Mouse (Mus musculus): Measurements from ENCODE around the gene Srebf2. TPM values are rescaled to one million over a fixed set of nuclear protein-coding genes. Genes with fewer than 3 reads are reported as not detected.

Srebf2 gene
- polyA plus RNA-seq, 1 experiment from 2014 or later = 105 TPM

DNA sequence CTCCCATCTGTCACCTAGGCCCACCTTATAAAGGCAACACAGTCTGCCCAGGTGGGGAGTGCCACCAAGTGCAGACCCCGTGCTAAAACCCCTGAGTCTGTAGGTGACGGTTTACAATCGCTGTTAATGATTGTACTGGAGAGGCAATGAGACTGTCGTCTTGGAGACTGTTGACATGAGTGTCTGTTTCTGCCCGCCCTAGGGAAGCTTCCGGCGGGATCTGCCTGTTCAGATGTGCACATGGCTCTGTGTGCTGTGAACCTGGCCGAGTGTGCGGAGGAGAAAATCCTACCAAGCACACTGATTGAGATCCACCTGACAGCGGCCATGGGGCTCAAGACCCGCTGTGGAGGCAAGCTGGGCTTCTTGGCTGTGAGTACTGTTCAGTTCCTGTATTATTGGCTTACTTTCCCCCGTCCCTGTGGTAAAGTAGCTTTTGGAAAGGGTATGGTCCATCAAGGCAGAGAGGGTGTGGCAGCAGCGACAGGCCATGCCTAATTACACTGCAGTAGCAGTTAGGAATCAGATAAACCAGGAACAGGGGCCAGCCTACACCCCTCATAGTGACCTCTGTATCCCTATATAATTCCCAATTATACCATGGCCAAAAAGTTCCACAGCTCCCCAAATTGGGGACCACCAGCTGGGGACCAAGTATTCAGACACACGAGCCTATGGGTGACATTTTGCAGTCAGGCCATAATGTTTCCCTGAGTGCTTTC, 38.2 kb downstream of the Srebf2 start:
- no peak for ATAC-seq (ENCODE audit: low read depth)
- Histone ChIP-seq H3K9ac (ENCODE audit: low read length) (no peak overlapping the region), H3K27ac (ENCODE audit: low read length) (no peak overlapping the region), H3K9me3 (ENCODE audit: control insufficient read depth, low read length) (peaks cover 10% of the 10 kb centered on the region), H3K4me1 (replicated peaks; ENCODE audit: control insufficient read depth, insufficient read depth, low read length) (no peaks in the 10 kb centered on the region), H3K4me2 (ENCODE audit: low read depth, low read length) (no peak overlapping the region), H3K36me3 (ENCODE audit: control insufficient read depth, insufficient read depth, low read length) (peaks cover 58% of the 10 kb centered on the region), H3K4me3 (ENCODE audit: low read length) (no peak overlapping the region), H3K27me3 (ENCODE audit: control insufficient read depth, insufficient read depth, low read depth, low read length) (no peaks in the 10 kb centered on the region)
- 81% methylated on average over 14 of the region's 14 CpGs for WGBS

DNA sequence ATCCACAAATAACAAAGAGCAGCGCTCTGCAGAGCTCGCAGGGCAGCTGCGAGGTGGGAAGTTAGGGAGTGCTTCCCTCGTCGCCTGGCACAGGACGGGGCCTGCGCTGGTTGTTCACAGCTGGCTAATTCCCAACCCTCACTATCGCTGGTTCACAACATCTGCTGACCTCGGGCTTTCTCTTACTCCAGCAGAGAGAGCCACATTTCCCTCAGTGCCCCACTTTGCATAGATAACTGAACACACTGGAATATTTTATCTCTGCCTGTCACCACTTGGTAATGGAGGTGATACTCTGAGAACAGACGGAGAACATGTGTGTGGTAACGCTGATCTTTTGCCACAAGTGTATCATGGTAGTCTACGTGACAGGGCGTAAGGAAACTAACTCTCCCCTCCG, 39.1 kb downstream of the Srebf2 start:
- no peaks in the 10 kb centered on the region for H3K27me3 ChIP-seq (ENCODE audit: control insufficient read depth, insufficient read depth, low read depth, low read length)
- H3K36me3 ChIP-seq (ENCODE audit: control insufficient read depth, insufficient read depth, low read length) = peaks cover 56% of the 10 kb centered on the region
- no peak overlapping the region for H3K4me3 ChIP-seq (ENCODE audit: low read length)
- peaks cover 10% of the 10 kb centered on the region for H3K9me3 ChIP-seq (ENCODE audit: control insufficient read depth, low read length)
- H3K27ac ChIP-seq (ENCODE audit: low read length) = no peak overlapping the region
- no peak overlapping the region for H3K4me2 ChIP-seq (ENCODE audit: low read depth, low read length)
- ATAC-seq (ENCODE audit: low read depth) = peak; percentile 29; the same call in 1 of the 2 replicates
- no peaks in the 10 kb centered on the region for H3K4me1 ChIP-seq (replicated peaks; ENCODE audit: control insufficient read depth, insufficient read depth, low read length)
- H3K9ac ChIP-seq (ENCODE audit: low read length) = no peak overlapping the region
- WGBS = 68% methylated on average over 14 of the region's 14 CpGs

DNA sequence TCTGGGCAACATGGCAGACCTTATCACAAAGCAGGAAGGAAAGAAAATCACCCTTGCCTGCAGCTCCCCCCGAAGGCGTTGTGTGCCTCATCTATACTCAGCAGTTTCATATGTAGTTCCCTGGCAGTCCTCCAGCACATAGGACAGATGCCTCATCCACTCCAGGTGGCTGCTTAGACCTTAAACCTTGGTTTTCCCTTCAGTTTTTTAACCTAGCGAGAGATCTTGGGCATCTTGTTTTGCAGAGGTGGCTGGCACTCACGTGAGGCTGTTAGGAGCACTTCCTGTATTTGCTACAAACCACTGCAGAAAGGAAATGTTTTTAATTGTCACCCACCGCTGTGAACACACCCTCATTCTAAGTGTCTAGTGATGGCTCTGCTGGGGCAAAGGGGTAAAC, 40.0 kb downstream of the Srebf2 start:
- no peak overlapping the region for H3K4me3 ChIP-seq (ENCODE audit: low read length)
- peaks cover 49% of the 10 kb centered on the region for H3K36me3 ChIP-seq (ENCODE audit: control insufficient read depth, insufficient read depth, low read length)
- no peak overlapping the region for H3K27ac ChIP-seq (ENCODE audit: low read length)

DNA sequence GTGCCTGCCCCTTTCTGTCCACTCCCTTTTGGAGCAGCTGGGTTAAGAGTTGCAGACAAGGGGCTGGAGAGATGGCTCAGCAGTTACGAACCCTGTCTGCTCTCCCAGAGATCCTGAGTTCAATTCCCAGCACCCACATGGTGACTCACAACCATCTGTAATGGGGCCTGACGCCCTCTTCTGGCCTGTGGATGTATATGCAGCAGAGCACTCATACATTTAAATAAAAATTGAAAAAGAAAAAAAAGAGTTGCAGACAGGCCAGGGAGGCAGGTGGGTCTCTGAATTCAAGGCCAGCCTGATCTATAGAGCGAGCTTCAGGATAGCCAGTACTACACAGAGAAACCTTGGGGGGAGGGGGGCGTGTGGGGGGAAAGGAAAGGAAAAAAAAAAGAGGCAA, 40.4 kb downstream of the Srebf2 start:
- Histone ChIP-seq H3K9ac (ENCODE audit: low read length) (no peak overlapping the region), H3K4me2 (ENCODE audit: low read depth, low read length) (no peak overlapping the region), H3K36me3 (ENCODE audit: control insufficient read depth, insufficient read depth, low read length) (peaks cover 47% of the 10 kb centered on the region), H3K4me3 (ENCODE audit: low read length) (no peak overlapping the region), H3K27ac (ENCODE audit: low read length) (no peak overlapping the region), H3K27me3 (ENCODE audit: control insufficient read depth, insufficient read depth, low read depth, low read length) (no peaks in the 10 kb centered on the region), H3K4me1 (replicated peaks; ENCODE audit: control insufficient read depth, insufficient read depth, low read length) (no peaks in the 10 kb centered on the region), H3K9me3 (ENCODE audit: control insufficient read depth, low read length) (peaks cover 5% of the 10 kb centered on the region)
- ATAC-seq (ENCODE audit: low read depth) = no peak
- 81% methylated on average over 4 of the region's 4 CpGs for WGBS

More for the DNA sequence above, 40.0 kb downstream of the Srebf2 start:
- WGBS = 78% methylated on average over 5 of the region's 5 CpGs
- H3K9ac ChIP-seq (ENCODE audit: low read length) = no peak overlapping the region
- H3K9me3 ChIP-seq (ENCODE audit: control insufficient read depth, low read length) = peaks cover 9% of the 10 kb centered on the region
- H3K4me2 ChIP-seq (ENCODE audit: low read depth, low read length) = no peak overlapping the region
- no peaks in the 10 kb centered on the region for H3K27me3 ChIP-seq (ENCODE audit: control insufficient read depth, insufficient read depth, low read depth, low read length)
- no peak for ATAC-seq (ENCODE audit: low read depth)
- H3K4me1 ChIP-seq (replicated peaks; ENCODE audit: control insufficient read depth, insufficient read depth, low read length) = no peaks in the 10 kb centered on the region

DNA sequence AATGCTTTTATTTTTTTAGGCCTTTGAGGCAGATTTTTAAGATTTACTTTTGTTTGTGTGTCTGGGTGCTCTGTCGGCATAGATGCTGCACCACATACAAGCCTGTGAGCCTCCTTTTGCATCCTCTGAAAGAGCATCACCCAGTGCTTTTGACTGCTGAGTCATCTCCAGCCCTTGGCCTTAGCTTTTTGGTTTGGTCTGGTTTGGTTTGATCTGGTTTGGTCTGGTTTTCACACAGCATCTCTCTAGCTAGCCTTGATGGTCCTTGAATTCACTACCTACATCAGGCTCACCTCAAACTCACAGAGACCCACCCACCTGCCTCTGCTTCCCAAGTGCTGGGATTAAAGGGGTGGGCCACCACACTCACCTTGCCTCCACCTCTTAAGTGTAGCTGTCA, 40.9 kb downstream of the Srebf2 start:
- no peak overlapping the region for H3K4me2 ChIP-seq (ENCODE audit: low read depth, low read length)
- peaks cover 48% of the 10 kb centered on the region for H3K36me3 ChIP-seq (ENCODE audit: control insufficient read depth, insufficient read depth, low read length)
- ATAC-seq (ENCODE audit: low read depth) = no peak
- no peak overlapping the region for H3K27ac ChIP-seq (ENCODE audit: low read length)
- H3K9ac ChIP-seq (ENCODE audit: low read length) = no peak overlapping the region
- WGBS = 96% methylated on average over 1 of the region's 1 CpGs
- H3K27me3 ChIP-seq (ENCODE audit: control insufficient read depth, insufficient read depth, low read depth, low read length) = no peaks in the 10 kb centered on the region
- no peak overlapping the region for H3K4me3 ChIP-seq (ENCODE audit: low read length)
- no peaks in the 10 kb centered on the region for H3K4me1 ChIP-seq (replicated peaks; ENCODE audit: control insufficient read depth, insufficient read depth, low read length)
- H3K9me3 ChIP-seq (ENCODE audit: control insufficient read depth, low read length) = peaks cover 4% of the 10 kb centered on the region

DNA sequence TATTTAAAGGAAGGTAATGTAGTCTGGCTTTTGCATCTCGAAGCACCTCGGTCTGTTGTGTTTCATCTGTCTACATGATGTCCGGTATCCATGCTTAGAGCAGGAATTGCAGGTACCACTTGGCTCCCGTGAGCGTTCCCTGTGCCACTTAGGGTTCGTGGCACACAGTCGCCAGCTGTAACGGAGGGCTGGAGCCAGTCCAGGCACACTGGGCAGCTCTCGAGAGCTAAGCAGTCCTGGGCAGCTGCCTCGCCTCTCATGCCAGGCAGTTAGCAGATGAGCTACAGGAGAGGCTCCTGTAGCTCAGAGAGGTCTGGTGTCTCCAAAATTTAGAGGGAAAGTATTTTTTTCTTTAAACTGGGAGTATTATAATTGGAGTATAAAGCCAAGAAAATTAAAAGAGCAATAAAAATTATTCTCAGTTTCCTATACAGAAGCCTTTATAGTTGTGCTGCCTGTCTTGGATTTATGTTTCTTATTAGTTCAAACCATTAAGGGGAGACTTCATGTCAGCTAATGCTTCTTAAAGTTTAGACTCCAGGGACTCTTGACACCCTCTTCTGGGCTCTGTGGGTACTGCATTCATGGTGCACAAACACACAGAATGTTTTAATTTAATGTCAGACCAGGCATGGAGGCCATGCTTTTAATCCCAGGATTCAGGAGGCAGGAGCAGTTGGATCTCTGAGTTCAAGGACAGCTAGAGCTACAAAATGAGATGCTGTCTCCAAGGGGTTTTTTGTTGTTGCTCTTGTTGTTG, 41.7 kb downstream of the Srebf2 start:
- no peaks in the 10 kb centered on the region for H3K4me1 ChIP-seq (replicated peaks; ENCODE audit: control insufficient read depth, insufficient read depth, low read length)
- peaks cover 45% of the 10 kb centered on the region for H3K36me3 ChIP-seq (ENCODE audit: control insufficient read depth, insufficient read depth, low read length)
- no peak overlapping the region for H3K4me2 ChIP-seq (ENCODE audit: low read depth, low read length)
- H3K9me3 ChIP-seq (ENCODE audit: control insufficient read depth, low read length) = peaks cover 4% of the 10 kb centered on the region
- ATAC-seq (ENCODE audit: low read depth) = no peak
- H3K4me3 ChIP-seq (ENCODE audit: low read length) = no peak overlapping the region
- no peak overlapping the region for H3K9ac ChIP-seq (ENCODE audit: low read length)
- no peaks in the 10 kb centered on the region for H3K27me3 ChIP-seq (ENCODE audit: control insufficient read depth, insufficient read depth, low read depth, low read length)
- 96% methylated on average over 10 of the region's 10 CpGs for WGBS
- no peak overlapping the region for H3K27ac ChIP-seq (ENCODE audit: low read length)

DNA sequence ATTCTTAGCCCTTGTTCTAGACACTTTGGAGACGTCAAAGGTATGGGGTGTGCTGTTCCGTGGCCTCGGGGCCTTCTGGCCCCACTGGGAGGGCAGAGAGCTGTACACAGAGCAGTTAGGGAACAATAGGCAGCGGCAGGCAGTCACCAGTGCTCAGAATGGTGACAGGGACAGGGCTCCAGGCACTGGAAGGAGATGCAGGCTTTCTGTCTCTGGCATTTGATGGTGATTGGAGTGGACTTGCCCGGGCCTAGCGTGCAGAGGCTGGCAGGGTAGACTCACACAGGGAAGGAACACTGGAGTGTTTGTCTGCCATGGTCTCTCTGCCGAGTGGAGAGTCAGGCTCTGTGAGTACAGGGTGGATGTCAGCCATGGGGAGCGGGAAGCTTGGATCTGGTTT, 45.6 kb downstream of the Srebf2 start:
- Histone ChIP-seq H3K4me2 (ENCODE audit: low read depth, low read length) (no peak overlapping the region), H3K9me3 (ENCODE audit: control insufficient read depth, low read length) (no peaks in the 10 kb centered on the region), H3K36me3 (ENCODE audit: control insufficient read depth, insufficient read depth, low read length) (peaks cover 53% of the 10 kb centered on the region), H3K4me1 (replicated peaks; ENCODE audit: control insufficient read depth, insufficient read depth, low read length) (no peaks in the 10 kb centered on the region), H3K27me3 (ENCODE audit: control insufficient read depth, insufficient read depth, low read depth, low read length) (no peaks in the 10 kb centered on the region), H3K4me3 (ENCODE audit: low read length) (no peak overlapping the region), H3K27ac (ENCODE audit: low read length) (no peak overlapping the region), H3K9ac (ENCODE audit: low read length) (no peak overlapping the region)
- no peak for ATAC-seq (ENCODE audit: low read depth)
- WGBS = 84% methylated on average over 8 of the region's 8 CpGs

DNA sequence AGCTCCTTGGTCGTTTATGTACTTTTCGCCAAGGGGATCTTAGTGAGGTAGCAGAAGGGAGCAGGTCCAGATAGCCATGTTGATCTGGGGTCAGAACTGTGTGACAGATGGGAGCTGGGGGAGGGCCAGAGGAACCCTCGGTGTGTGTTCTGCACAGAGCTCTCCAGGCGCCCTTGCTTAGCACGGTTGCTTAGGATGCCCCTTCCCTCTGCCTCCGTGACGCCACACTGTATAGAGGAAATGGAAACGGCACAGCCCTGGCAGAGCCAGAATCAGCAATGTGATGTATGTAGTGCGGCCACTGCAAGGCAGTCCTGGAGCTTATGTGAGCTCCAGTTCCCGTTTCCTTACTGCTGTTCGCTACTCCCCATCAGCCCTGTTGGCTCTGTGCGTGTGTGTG, 49.3 kb downstream of the Srebf2 start:
- ATAC-seq (ENCODE audit: low read depth) = no peak
- no peak overlapping the region for H3K4me3 ChIP-seq (ENCODE audit: low read length)

DNA sequence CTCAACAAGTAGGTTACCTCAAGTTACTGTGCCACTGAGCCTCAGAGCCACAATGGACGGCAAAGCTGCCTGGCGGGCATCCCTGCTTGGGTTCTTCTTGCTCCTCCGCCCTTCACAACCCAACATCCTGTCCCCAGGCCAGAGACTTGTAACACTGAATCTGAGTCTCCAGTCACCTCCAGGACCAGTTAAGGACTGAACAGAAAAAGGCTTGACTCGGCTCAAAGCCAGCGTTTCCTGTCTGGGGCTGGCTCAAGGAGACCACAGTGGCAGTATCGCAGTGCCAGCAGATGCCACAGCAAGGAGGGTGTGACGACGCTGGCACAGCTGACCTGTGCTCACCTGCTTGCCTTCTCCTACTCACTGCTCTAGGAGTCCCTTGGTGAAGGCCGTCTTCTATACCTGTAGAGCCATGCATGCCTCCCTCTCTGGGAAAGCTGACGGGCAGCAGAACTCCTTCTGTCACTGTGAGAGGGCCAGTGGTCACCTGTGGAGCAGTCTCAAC, 50.3 kb downstream of the Srebf2 start:
- Histone ChIP-seq H3K9me3 (ENCODE audit: control insufficient read depth, low read length) (no peaks in the 10 kb centered on the region), H3K4me1 (replicated peaks; ENCODE audit: control insufficient read depth, insufficient read depth, low read length) (no peaks in the 10 kb centered on the region), H3K27me3 (ENCODE audit: control insufficient read depth, insufficient read depth, low read depth, low read length) (no peaks in the 10 kb centered on the region), H3K27ac (ENCODE audit: low read length) (no peak overlapping the region), H3K9ac (ENCODE audit: low read length) (no peak overlapping the region), H3K4me3 (ENCODE audit: low read length) (no peak overlapping the region), H3K36me3 (ENCODE audit: control insufficient read depth, insufficient read depth, low read length) (peaks cover 61% of the 10 kb centered on the region), H3K4me2 (ENCODE audit: low read depth, low read length) (no peak overlapping the region)
- 90% methylated on average over 10 of the region's 10 CpGs for WGBS
- ATAC-seq (ENCODE audit: low read depth) = no peak

More for the DNA sequence above, 49.3 kb downstream of the Srebf2 start:
- Histone ChIP-seq H3K4me2 (ENCODE audit: low read depth, low read length) (no peak overlapping the region), H3K9me3 (ENCODE audit: control insufficient read depth, low read length) (no peaks in the 10 kb centered on the region), H3K27me3 (ENCODE audit: control insufficient read depth, insufficient read depth, low read depth, low read length) (no peaks in the 10 kb centered on the region), H3K4me1 (replicated peaks; ENCODE audit: control insufficient read depth, insufficient read depth, low read length) (no peaks in the 10 kb centered on the region), H3K9ac (ENCODE audit: low read length) (no peak overlapping the region), H3K27ac (ENCODE audit: low read length) (no peak overlapping the region), H3K36me3 (ENCODE audit: control insufficient read depth, insufficient read depth, low read length) (peaks cover 61% of the 10 kb centered on the region)
- 82% methylated on average over 12 of the region's 12 CpGs for WGBS
